Mouse (Mus musculus): ENCODE results near the gene Rapgef4.

GRCm38 (mm10) chr2:72228881-72229280, 247.8 kb downstream of the Rapgef4 start:
- TF ChIP-seq ZC3H11A (IDR thresholded peaks at IDR 0.05; ENCODE audit: borderline replicate concordance, low read depth, low read length) (no peak), HCFC1 (IDR thresholded peaks at IDR 0.05; ENCODE audit: borderline replicate concordance, insufficient read depth, low read length) (no peak), CHD2 (IDR thresholded peaks at IDR 0.05; ENCODE audit: low read depth, low read length) (no peak)

All from ES-E14 (cell line).